Mouse (Mus musculus) kidney, adult 8-10 months (tissue): ENCODE data around the gene Dync2li1.
A peak's percentile ranks its signal among the peaks of the same experiment; 100 is the strongest.

Experiments used
- DNase-seq, 2 experiments: peaks; one replicate each; pipeline ENCODE4 v3.0.0; 2022

The Dync2li1 gene

DNA sequence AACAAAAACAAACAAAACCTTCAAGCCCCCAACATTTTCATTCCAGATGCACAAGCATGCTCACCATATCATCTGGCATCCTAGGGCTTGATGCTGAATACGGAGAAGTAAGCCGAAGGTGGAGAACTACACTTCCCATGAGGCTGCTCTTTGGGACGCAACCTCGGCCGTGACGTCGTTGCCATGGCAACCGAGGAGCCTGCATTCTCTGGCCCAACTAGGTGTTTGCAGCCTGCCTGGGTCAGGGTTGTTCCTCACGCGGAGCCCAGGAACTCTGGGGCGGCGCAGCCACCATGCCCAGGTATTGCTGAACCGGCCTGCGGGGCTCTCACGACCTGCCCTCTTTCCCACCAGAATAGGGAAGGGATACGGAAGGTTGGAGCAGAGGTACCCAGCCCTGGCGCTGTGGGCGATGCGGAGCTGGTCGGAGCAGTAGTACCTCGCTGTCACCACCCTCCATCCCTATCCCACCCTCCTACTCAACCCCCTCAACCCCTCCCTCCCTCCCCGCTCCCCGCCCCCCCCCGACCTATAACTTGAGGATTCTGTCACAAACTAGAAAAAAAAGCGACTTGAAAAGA is at the start of gene Dync2li1:
Gene Dync2li1, plus strand, starts transcription at position 221 of the 581 bp plus-strand sequence.
- DNase-seq: peak; percentile 90 to 91

DNA sequence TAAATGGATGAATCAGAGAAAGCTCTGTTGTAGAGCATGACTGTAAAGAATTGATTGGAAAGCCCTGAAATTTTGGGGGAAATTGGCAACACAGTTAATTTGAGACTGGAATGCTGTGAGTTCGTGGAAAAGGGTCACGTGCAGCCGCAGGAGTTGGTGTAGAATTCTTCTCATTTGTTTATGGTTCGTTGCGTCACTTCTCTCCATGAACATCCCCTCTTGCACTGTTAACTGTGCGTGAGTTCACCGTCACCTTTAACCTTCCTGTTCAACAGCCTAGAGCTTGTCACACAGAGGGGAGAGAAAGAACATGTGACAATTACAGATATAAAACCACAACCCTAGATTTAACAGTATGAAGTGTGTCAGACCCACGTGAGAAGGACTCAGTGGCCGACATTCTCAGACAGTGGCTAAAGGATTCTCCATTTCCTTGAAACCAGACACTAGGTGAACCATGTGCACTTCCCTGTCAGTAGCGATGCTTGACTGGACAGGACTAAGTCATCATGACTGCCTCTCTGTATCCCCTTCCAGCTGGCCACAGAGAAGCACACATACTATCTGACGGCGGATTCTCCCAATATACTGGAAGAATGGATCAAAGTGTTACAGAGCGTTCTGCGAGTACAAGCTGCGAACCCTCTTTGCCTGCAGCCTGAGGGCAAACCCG is 49.5 kb upstream of the Dync2li1 start:
- no peak for DNase-seq

DNA sequence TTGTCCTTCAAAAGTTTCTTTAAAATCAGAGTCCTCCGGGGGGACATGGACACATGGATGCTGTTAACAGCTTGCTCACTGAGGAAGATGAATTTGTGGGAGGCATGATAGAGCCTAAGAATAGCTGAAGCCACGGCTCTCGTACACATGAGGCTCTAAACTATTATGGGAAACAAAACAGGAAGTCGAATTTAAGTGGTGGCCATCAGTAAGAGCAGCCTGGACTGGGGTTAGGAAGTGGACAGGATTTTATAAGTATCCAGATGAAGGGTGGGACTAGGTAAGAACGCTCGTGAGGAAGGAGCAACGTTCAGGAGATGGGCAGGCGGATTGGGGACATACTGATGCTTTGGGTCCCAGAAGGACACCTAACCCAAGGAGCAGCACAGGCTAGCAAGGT is 47.0 kb upstream of the Dync2li1 start:
- no peak for DNase-seq

DNA sequence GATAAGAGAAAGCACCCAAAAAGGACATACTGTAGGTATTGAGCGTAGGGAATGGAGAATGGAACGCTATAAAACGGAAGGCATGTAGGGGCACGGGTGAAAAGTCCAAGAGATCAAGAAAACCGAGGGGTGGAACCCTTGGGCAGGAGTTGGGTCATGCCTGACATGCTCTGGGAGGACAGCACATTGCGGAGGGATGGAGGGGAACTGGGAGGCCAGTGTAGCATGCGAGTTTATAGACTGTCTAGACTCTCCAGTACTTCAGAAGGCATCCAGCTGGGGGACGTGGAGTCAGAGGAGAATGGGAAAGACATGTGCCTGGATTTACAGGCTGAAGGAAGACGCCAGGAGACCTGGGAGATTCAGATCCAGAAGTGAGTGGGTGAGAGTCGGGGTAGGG is 46.5 kb upstream of the Dync2li1 start:
- no peak for DNase-seq

DNA sequence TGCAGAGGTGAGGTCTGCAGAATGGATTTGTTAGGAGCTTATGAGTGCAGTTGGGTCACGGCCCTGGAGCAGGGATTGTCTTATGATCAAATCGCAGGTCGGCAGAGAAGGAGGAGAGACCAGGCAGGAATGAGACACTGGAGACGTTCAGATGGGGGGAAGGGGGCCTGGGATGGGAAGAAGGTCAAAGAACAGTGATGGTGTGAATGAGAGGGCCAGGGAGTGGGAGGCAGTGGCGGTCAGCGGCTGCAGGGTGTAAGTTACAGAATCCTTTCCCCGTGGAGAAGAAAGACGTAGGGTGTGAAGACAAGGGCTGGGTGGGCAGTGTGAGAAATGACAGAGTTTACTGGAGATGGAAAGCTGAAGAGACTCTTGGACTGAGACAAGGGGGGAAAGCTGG is 45.5 kb upstream of the Dync2li1 start:
- DNase-seq: no peak

DNA sequence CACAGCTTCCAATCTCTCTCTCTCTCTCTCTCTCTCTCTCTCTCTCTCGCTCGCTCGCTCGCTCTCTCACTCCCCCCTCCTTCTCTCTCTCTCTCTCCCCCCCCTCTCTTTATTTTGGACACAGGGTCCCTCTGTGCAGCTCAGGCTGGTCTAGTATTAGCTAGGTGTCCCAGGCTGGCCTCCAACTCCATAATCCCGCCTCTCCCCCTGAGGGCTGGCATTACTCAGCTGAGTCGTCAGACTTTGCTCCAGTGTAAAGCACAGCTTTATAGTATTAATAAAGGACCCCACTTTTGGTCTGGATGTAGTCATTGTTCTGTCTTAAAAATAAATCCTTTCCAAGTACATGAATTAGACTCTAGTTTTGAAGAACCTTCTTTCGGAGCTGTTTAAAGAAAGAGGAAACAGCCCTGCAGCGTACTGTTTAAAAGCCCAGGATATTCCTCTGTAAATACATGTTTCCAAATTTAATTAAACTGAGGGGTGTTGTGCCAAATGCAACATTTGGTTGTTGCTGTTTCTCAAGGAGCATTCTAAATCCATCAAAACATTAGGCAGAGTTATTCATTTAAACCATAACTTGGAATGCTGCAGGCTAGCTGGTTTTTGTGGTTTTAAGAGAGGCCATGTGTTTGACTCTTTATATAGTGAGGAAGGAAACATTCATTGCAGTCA is 44.4 kb upstream of the Dync2li1 start:
- no peak for DNase-seq

DNA sequence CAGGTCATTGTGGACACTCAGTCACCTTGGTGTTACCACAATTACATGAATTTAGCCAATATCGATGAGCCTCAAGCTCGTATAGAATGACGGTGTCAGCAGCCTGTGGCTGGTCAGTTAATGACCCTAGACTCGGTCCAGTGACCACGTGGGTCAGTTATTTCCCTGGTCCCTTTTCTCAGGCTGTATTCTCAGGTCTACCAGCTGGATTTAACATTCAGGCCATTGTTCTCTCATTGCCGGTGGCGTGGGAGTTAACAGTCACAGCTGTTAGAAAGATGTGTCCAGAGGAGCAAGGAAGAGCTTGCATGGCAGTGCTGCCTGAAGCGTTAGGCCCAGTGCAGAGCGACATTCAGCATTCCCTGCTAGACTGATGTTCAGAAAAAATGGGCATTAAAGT is 42.2 kb upstream of the Dync2li1 start:
- no peak for DNase-seq

GRCm38 (mm10) chr17:84585104-84585503 is 41.2 kb upstream of the Dync2li1 start:
- no peak for DNase-seq

GRCm38 (mm10) chr17:84590065-84590464 is 36.2 kb upstream of the Dync2li1 start:
- DNase-seq: no peak

DNA sequence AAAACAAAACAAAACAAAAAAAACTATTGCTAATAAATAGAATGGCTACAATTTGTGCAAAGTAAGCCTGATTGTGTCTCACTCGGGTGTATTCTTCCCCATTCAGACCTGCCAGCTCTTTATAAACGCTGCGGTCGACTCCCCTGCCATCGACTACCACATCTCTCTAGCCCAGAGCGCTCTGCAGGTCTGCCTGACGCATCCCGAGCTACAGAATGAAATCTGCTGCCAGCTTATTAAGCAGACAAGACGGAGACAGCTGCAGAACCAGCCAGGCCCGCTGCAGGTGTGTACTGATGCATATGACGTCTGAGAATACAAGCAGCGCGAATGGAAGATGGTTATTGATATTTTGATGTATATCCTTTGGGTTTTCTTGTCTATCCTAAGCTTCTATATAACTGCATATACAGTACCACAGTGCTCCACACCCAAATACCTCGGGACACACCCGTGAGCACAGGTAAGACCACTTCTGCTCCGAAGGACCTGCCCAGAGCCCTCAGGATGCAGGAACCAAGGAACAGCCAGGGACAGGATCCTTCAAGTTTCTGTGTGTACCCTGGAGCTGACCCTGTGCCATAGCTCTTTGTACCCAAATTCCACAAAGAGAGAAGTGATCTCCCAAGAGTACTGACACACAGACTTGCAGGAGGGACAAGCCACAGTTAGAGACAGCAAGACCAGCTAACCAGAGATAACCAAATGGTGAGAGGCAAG is 34.7 kb upstream of the Dync2li1 start:
- no peak for DNase-seq

GRCm38 (mm10) chr17:84596015-84596441 is 30.3 kb upstream of the Dync2li1 start:
- DNase-seq: no peak

DNA sequence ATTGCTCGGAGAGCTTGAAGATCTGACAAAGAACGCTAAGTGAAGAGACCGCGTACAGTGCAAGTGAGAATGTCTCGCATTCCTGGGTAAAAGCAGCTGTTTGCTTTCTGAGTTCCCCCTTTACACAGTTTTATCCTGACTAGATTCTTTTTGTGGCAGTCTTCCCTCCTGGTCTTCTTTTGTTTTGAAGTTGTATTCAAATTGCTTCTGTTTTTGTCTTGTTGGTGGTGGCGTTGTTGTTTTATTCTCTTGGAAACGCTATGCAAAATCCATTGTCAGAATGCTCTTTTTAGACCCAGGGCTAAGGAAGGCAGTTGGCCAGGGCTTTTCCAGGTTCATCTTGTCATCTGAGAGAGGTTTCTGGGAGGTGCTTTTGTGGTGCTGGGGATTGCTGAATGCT is 29.8 kb upstream of the Dync2li1 start:
- no peak for DNase-seq

DNA sequence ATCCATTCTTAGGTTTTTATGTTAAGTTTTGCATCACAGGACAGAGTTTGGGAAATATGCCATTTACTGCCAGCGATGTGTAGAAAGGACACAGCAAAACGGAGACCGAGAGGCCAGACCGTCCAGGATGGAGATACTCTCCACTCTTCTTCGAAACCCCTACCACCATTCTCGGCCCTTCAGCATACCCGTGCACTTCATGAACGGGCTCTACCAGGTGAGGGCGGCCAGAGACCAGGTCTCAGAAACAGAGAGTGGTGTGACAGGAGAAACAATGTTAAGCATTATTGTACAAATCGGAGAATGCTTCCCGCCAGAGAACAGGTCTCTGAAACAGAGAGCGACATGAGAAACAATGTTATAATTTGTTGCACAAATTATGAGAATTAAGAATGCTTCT is 28.4 kb upstream of the Dync2li1 start:
- no peak for DNase-seq

DNA sequence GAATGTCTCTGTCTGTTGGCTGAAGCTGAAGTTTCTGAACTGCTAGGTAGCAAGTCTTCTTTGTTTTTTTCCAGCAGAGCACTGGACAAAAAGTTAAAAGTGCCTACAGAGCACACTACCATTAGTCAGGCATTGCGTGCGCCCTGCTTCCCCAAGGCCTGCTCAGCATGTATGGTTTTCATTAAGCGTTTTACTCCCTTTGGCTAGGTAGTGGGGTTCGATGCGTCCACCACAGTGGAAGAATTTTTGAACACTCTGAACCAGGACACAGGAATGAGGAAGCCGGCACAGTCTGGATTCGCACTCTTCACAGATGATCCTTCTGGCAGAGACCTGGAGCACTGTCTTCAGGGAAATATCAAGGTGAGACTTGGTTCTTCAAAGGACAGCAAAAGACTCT is 27.4 kb upstream of the Dync2li1 start:
- no peak for DNase-seq

DNA sequence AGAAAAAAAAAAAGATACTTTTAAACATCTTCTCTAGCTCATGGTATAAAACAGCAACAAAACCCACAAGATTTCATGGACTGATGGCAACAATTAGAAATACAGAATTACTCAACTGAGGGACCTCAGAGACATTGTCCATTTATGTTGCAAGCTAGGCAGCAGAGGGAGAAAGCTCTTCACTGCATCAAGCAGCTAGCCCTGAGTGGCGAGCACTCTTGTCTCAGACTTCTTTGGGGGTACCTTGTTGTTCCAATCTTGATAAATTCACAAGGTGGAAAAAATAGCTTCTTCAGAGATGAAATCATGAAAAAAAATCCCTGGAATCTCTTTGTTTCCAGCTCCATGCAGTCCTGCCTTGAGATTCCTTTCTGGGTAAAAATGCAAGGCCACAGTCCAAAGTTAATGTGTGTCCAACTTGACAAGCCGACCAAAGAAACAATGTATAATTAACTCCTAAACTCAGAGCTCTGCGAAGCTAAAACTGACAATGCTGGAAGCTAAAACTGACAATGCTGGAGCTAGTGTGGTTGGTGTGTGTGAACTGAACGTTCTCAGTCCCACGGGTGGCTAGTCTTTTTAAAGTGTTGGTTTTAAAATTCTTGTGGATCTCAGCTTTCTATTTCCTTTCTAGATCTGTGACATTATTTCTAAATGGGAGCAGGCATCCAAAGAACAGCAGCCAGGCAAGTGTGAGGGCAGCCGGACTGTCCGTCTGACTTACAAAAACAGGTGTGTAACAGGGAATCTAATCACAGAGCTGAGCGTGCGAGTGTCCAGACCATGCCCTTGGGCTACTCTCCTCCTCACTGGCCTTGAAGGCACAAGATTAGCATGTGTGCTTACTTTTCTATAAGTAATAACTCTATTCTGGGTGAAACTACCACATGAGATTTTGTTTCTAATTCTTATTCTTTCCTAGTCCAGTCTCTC is 26.0 kb upstream of the Dync2li1 start:
- DNase-seq: peak; percentile 19 to 63

DNA sequence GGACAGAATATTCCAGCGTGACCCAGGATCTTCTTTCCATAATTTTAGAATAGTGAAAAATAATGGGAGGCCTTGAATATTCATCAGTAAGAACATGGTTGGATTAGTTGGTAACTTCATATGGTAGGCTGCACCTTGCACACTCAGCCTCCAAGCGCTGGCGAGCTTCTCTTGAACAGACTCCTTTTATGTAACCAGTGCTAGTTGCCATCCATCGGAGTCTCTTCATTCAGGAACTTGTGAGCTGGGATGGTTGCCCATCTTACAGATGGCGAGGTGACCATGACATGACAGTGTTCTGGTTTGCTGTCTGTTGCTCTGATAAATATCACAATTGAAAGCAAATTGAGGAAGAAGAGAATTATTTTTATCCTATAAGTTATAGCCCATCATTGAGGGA is 24.5 kb upstream of the Dync2li1 start:
- no peak for DNase-seq

DNA sequence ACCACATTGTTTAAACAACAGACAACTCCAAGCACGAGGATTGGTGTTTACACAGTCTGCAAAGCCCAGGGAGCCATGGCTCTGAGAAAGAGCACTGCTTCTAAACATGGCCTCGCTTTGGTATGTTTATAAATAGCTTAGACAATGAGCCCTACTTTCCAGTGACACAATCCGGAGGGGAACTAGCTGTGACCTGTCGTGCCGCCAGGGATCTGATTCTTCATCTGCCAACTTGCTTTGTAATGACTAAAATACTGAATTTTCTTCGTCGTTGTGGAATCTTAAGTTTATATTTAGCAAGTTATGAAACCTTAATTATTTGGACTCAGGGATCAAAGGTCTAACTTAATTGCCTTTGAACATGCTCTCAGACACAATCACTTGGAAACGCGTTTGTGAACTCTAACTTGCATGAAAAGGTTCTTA is 23.1 kb upstream of the Dync2li1 start:
- DNase-seq: peak; percentile 57 to 75

- DNase-seq: no peak
These were observed 22.4 kb upstream of the Dync2li1 start for GRCm38 (mm10) chr17:84603709-84604420.

DNA sequence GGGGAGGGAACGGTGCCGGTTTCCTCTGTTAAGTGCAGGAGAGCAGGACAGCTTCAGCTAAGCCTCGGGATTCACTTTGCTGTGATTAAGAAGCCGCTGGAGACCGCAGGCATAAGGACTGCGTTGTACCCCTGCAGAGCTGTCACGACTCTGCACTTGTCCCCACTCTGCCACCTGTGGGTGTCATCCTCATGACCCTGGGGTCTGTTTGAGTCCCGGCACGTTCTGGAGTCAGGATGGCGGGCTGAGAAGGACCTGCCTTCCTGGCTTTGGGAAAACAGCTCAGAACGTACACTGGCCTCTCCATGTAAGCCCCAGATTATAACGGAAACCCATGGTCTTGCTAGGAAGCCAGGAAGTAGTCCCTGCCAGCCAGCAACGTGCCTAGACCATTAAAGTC is 19.3 kb upstream of the Dync2li1 start:
- no peak for DNase-seq

- DNase-seq: no peak
These were observed 18.7 kb upstream of the Dync2li1 start for GRCm38 (mm10) chr17:84607617-84608016.

DNA sequence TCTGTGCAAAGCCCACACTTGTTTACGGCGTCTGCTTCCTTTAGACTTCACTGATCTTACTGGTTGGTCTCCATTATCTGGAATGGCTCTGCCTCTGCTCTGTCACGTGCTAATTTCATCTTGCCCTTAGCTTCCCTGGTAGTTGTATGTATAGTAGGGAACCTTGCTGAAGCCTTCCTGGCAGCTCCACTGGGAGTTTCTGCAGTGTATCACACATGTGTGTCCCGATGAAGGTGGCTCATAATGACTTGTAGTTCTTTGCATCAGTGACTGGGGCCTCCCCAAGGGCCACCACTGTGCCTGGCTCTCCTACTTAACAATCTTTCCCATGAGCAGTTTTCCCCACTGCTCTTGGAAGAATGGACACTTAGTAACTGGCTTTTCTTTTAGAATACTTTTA is 17.7 kb upstream of the Dync2li1 start:
- DNase-seq: no peak

- no peak for DNase-seq
These were observed 14.8 kb upstream of the Dync2li1 start for GRCm38 (mm10) chr17:84611500-84611899.
